Mouse (Mus musculus): ENCODE data around the gene Efnb2. TPM values are rescaled to one million over a fixed set of nuclear protein-coding genes. Genes with fewer than 3 reads are reported as not detected.

Gene Efnb2
- polyA plus RNA-seq, 1 experiment from 2014 or later: 24.5 TPM

- peaks cover 3% of the 10 kb centered on the region; the same call in 1 of the 2 replicates for H3K27me3 ChIP-seq
- peaks cover 18% of the 10 kb centered on the region for H3K4me1 ChIP-seq (replicated peaks)
- no peaks in the 10 kb centered on the region for H3K36me3 ChIP-seq
- no peak overlapping the region for H3K4me2 ChIP-seq
- ATAC-seq (ENCODE audit: low read depth): no peak
- H3K9me3 ChIP-seq: no peaks in the 10 kb centered on the region
- H3K9ac ChIP-seq: no peak overlapping the region
- no peak overlapping the region for H3K27ac ChIP-seq (replicated peaks)
- no peak overlapping the region for H3K4me3 ChIP-seq
- WGBS: 48% methylated on average over 6 of the region's 6 CpGs
These were observed 84.8 kb downstream of the Efnb2 start for GRCm38 (mm10) chr8:8576286-8576685.

GRCm38 (mm10) chr8:8574521-8575499 is 86.2 kb downstream of the Efnb2 start:
- 27% methylated on average over 19 of the region's 19 CpGs for WGBS
- Histone ChIP-seq H3K27me3 (peaks cover 3% of the 10 kb centered on the region; the same call in 1 of the 2 replicates), H3K4me2 (0 out of 2 replicates have a peak overlapping the region, but pooled peaks have one; percentile 9)

GRCm38 (mm10) chr8:8572272-8572671 is 88.8 kb downstream of the Efnb2 start:
- no peak for ATAC-seq (ENCODE audit: low read depth)
- H3K27me3 ChIP-seq: peaks cover 3% of the 10 kb centered on the region; the same call in 1 of the 2 replicates
- 23% methylated on average over 5 of the region's 5 CpGs for WGBS
- H3K4me1 ChIP-seq (replicated peaks): peaks cover 12% of the 10 kb centered on the region
- no peaks in the 10 kb centered on the region for H3K36me3 ChIP-seq
- no peak overlapping the region for H3K27ac ChIP-seq (replicated peaks)
- H3K4me2 ChIP-seq: no peak overlapping the region
- H3K9me3 ChIP-seq: no peaks in the 10 kb centered on the region
- H3K9ac ChIP-seq: no peak overlapping the region
- no peak overlapping the region for H3K4me3 ChIP-seq

More at GRCm38 (mm10) chr8:8574521-8575499, 86.2 kb downstream of the Efnb2 start:
- ATAC-seq (ENCODE audit: low read depth): peak; percentile 67
- H3K9ac ChIP-seq: no peak overlapping the region
- H3K4me1 ChIP-seq (replicated peaks): peaks cover 18% of the 10 kb centered on the region
- no peaks in the 10 kb centered on the region for H3K36me3 ChIP-seq
- H3K9me3 ChIP-seq: no peaks in the 10 kb centered on the region
- no peak overlapping the region for H3K27ac ChIP-seq (replicated peaks)
- no peak overlapping the region for H3K4me3 ChIP-seq

- no peak for ATAC-seq (ENCODE audit: low read depth)
- Histone ChIP-seq H3K9ac (no peak overlapping the region), H3K36me3 (no peaks in the 10 kb centered on the region), H3K9me3 (no peaks in the 10 kb centered on the region), H3K4me1 (replicated peaks) (peaks cover 12% of the 10 kb centered on the region), H3K27me3 (peaks cover 3% of the 10 kb centered on the region; the same call in 1 of the 2 replicates), H3K4me2 (no peak overlapping the region), H3K27ac (replicated peaks) (no peak overlapping the region), H3K4me3 (no peak overlapping the region)
- WGBS: 88% methylated on average over 7 of the region's 7 CpGs
These were observed 89.3 kb downstream of the Efnb2 start for GRCm38 (mm10) chr8:8571625-8572215.

GRCm38 (mm10) chr8:8569280-8569679 is 91.8 kb downstream of the Efnb2 start:
- H3K4me2 ChIP-seq: no peak overlapping the region
- H3K27ac ChIP-seq (replicated peaks): no peak overlapping the region
- no peak for ATAC-seq (ENCODE audit: low read depth)
- H3K4me3 ChIP-seq: no peak overlapping the region
- H3K4me1 ChIP-seq (replicated peaks): peaks cover under 1% of the 10 kb centered on the region; the same call in 1 of the 2 replicates
- H3K9me3 ChIP-seq: no peaks in the 10 kb centered on the region
- no peaks in the 10 kb centered on the region for H3K27me3 ChIP-seq
- H3K9ac ChIP-seq: no peak overlapping the region
- 85% methylated on average over 10 of the region's 10 CpGs for WGBS
- no peaks in the 10 kb centered on the region for H3K36me3 ChIP-seq

- Histone ChIP-seq H3K9ac (no peak overlapping the region), H3K4me1 (replicated peaks) (no peaks in the 10 kb centered on the region), H3K9me3 (no peaks in the 10 kb centered on the region), H3K4me2 (no peak overlapping the region), H3K27me3 (no peaks in the 10 kb centered on the region), H3K4me3 (no peak overlapping the region), H3K27ac (replicated peaks) (no peak overlapping the region), H3K36me3 (no peaks in the 10 kb centered on the region)
- no peak for ATAC-seq (ENCODE audit: low read depth)
- WGBS: 79% methylated on average over 9 of the region's 9 CpGs
These were observed 92.7 kb downstream of the Efnb2 start for GRCm38 (mm10) chr8:8568215-8568773.

Small RNA genes lying within 50 kb of the gene (microRNA-seq; reads per million reads assigned to microRNA genes)
- gene Mir7654: 4.0 reads per million, percentile 16 among the genes with 10 or more reads in this experiment

Other genes starting within 250 kb of the Efnb2 start
- gene Arglu1, start 29.3 kb upstream of the Efnb2 start, polyA plus RNA-seq (2015; fragmentation: Nextera tagmentation; extraction: Ambion mirVana): 184 TPM in 2 replicates